Mouse (Mus musculus) layer of hippocampus, adult 2 months (tissue): Measurements from ENCODE around the gene Olfr1048. TPM values are rescaled to one million over a fixed set of nuclear protein-coding genes. Genes with fewer than 3 reads are reported as not detected.
"Not testable (repeated sequence)": the region's sequence is repeated elsewhere in the genome, so short reads cannot be mapped to it uniquely, and the experiment has no call there.

ENCODE experiments used
- DNase-seq, 2 experiments: peaks; one replicate each; pipeline ENCODE4 v3.0.0; 2022; ENCODE audit warnings: low spot score in 2 of 2
- H3K27ac ChIP-seq: fragments of 200-600 bp; 2 replicates; pipeline ENCODE4 v1.8.1; 2022
- H3K4me3 ChIP-seq: fragments of 200-600 bp; 2 replicates; pipeline ENCODE4 v1.8.1; 2022; ENCODE audit warnings: mild to moderate bottlenecking
- CTCF ChIP-seq: fragments of 200-600 bp; conservative IDR thresholded peaks from 2 replicates; pipeline ENCODE4 v1.8.1; 2022; ENCODE audit warnings: antibody characterized with exemption, mild to moderate bottlenecking, moderate library complexity
- long read RNA-seq, 2 experiments: library from polyadenylated mRNA; stranded (forward); transcript quantifications; one replicate each; pipeline ENCODE4 v2.0.0; 2021; ENCODE audit warnings: borderline mapping rate in 2 of 2
- total RNA-seq, 2 experiments: library from RNA; stranded (reverse); gene quantifications; 2 replicates each; pipeline ENCODE4 v1.2.3; 2021

Olfr1048 gene
- total RNA-seq: not detected
- long read RNA-seq, experiment 1: 0 reads
- long read RNA-seq, experiment 2: 0 reads

DNA sequence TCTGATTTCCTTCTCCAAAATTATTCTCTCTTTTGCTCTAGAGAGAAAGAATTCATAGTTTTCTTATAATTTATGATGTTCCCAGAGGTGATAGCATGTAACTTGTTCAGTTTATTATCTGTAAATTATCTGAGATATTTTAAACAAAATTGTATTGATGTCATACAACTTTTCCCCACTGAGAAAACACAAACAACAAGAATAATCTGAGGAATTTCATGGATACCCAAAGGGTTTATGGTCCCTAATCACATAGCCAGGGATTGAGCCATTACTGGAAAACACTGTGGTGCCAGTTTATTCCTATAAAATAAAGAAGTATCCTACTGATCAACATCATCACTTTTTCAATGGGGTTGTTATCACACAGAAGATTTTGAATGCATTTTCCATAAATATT is at the start of gene Olfr1048:
Gene Olfr1048, minus strand, starts transcription at position 101 of the 400 bp plus-strand sequence.
- Histone ChIP-seq H3K27ac (no peak within 1 kb of the TSS), H3K4me3 (no peak within 1 kb of the TSS)
- no peak for TF ChIP-seq CTCF
- no peak for DNase-seq

DNA sequence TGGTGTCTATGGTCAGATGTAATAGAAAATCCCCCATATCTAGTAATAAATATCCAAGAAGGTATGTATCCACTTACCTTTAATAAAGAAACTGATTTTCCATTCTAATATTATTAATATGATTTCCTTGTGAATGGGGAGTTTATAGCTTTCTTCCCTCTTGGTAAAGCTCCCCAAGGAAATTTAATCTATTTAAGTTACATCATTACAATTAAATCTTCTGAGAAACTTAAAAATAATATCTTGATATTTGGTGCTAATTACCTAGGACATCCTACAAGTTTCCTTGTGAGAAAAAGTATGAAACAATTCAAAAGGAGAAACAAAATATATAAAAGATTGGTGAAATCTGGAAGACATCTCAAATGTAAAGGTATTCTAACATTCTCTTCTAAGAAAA is 38.9 kb upstream of the Olfr1048 start, which contains the start of gene Olfr1051:
Gene Olfr1051, minus strand, starts transcription at position 101 of the 400 bp plus-strand sequence.
- DNase-seq, H3K27ac ChIP-seq, H3K4me3 ChIP-seq: not testable (repeated sequence)

DNA sequence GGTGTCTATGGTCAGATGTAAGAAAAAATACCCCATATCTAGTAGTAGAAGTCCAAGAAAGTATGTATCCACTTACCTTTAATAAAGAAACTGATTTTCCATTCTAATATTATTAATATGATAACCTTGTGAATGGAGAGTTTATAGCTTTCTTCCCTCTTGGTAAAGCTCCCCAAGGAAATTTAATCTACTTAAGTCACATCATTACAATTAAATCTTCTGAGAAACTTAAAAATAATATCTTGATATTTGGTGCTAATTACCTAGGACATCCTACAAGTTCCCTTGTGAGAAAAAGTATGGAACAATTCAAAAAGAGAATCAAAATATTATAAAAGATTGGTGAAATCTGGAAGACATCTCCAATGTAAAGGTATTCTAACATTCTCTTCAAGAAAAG is 18.1 kb upstream of the Olfr1048 start, which contains the start of gene Olfr1049:
Gene Olfr1049, minus strand, starts transcription at position 101 of the 400 bp plus-strand sequence.
- not testable (repeated sequence) for H3K4me3 ChIP-seq, DNase-seq, H3K27ac ChIP-seq

DNA sequence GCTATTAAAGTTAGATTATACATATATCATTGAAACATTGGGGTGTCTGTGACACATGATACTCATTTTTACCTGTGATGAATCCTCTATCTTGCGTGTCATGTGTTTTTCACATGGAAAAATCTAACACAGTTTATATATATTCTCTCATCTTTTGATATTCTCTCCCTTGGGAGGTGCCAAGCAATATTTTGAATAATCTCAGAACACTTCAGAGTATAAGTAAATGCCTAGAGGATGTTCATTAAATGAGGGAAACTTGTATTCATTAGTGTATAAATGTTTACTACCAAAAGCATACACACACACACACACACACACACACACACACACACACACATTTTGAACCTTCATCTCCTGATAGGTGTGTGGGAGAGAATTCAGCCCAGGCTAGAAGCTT is 8.8 kb downstream of the Olfr1048 start, which contains the start of gene Olfr1047:
Gene Olfr1047, minus strand, starts transcription at position 101 of the 400 bp plus-strand sequence.
- H3K4me3 ChIP-seq: no peak within 1 kb of the TSS
- DNase-seq: no peak
- TF ChIP-seq CTCF: no peak
- H3K27ac ChIP-seq: no peak within 1 kb of the TSS

DNA sequence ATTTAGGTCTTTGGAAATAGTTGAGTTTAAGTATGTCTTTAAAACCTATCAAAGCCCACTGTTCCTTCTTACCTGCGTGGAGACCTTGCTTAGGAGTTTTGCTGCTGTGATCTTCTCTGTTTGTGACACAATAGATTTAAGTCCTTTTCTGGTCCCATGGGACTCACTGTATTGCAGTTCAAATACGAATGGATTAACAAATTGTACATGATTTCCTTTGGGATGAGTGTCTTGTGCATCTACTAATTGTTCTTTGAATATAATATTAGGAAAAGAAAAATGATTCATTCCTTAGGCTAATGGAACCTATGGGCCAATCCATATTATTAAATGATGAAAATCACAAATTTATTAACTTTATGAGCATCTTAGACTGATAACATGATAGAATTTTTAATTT is 20.9 kb downstream of the Olfr1048 start, which contains the start of gene Olfr1046:
Gene Olfr1046, minus strand, starts transcription at position 101 of the 400 bp plus-strand sequence.
- no peak for DNase-seq

DNA sequence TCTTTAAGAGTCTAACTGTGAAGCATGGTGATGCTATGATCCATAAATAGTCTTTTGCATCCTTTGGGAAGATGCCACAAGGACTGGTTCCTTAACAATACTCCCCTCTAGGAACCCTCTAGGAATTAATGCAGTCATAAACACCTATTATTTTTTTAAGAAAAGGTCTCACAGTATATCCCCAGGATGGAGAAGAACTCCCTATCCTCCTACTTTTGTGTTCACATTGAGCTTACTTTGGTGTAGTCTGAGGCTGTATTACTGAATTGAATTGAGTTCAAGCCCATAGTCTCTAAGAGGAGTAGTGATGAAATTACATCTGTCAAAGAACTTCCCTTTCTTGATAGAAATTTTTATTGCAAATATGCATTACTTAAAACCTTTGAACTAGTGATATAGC is 37.2 kb downstream of the Olfr1048 start, which contains the start of gene Olfr1045:
Gene Olfr1045, minus strand, starts transcription at position 101 of the 400 bp plus-strand sequence.
- H3K27ac ChIP-seq: no peak within 1 kb of the TSS
- no peak for DNase-seq
- H3K4me3 ChIP-seq: no peak within 1 kb of the TSS
- TF ChIP-seq CTCF: no peak

More for the DNA sequence above, 20.9 kb downstream of the Olfr1048 start, which contains the start of gene Olfr1046:
- no peak within 1 kb of the TSS for H3K27ac ChIP-seq
- no peak within 1 kb of the TSS for H3K4me3 ChIP-seq
- no peak for TF ChIP-seq CTCF

DNA sequence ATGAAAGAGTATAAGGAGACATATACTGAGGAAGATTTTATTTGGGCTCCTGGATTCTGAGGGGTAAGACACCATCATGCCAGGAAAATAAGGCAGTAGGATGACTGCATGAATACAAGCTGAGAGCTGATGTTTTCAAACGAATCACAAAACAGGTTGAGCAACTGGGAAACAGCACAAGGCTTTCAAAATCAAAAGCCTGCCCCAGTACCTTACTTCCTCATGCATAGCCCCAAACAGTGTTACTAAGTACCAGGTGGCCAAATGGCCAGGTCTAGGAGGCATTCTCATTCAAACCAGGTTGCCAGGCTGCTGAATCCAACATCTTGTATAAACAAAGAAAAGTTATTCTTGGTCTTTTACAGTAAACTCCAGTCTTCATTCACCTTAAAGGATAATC is 44.2 kb downstream of the Olfr1048 start:
- no peak overlapping the region for H3K4me3 ChIP-seq
- TF ChIP-seq CTCF: no peak
- H3K27ac ChIP-seq: no peak overlapping the region
- DNase-seq: no peak

DNA sequence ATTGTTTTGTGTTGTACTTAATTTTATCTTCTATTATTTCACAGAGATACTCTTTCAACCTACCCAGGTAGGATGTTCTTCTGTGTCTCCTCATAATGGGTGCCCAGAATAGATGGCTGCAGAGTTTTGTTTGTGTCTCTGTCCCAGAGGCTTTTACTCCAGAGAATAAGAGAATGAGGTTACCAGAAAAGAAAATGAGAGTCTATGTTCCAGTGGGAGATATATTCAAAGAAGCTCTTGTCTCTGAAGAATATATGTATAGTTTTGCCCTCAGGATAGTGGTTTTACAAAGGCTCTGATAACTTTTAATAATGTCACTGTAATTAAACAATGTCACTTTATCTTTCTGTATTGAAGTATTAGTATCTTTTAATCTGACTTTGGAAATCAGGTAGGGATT is 54.5 kb downstream of the Olfr1048 start, which contains the start of gene Olfr52:
Gene Olfr52, minus strand, starts transcription at position 101 of the 400 bp plus-strand sequence.
- TF ChIP-seq CTCF: no peak
- DNase-seq: no peak
- Histone ChIP-seq H3K4me3 (no peak within 1 kb of the TSS), H3K27ac (no peak within 1 kb of the TSS)

Other genes starting within 250 kb of the Olfr1048 start
- gene Olfr1031, start 250.0 kb downstream of the Olfr1048 start, total RNA-seq: not detected
- not detected for gene Olfr1032, start 234.7 kb downstream of the Olfr1048 start, total RNA-seq
- gene Olfr1033, start 219.7 kb downstream of the Olfr1048 start, total RNA-seq: not detected
- not detected for gene Olfr1034, start 194.4 kb downstream of the Olfr1048 start, total RNA-seq
- not detected for gene Olfr1036, start 166.3 kb downstream of the Olfr1048 start, total RNA-seq
- gene Olfr1037, start 152.9 kb downstream of the Olfr1048 start, total RNA-seq: not detected
- gene Olfr1039, start 104.4 kb downstream of the Olfr1048 start, total RNA-seq: not detected
- not detected for gene Olfr1040, start 93.6 kb downstream of the Olfr1048 start, total RNA-seq
- gene Olfr1042, start 78.5 kb downstream of the Olfr1048 start, total RNA-seq: not detected
- not detected for gene Olfr1043, start 72.8 kb downstream of the Olfr1048 start, total RNA-seq
- not detected for gene Olfr1044, start 62.5 kb downstream of the Olfr1048 start, total RNA-seq
- gene Olfr52, start 54.6 kb downstream of the Olfr1048 start, total RNA-seq: not detected
- gene Olfr1045, start 37.3 kb downstream of the Olfr1048 start, total RNA-seq: not detected
- not detected for gene Olfr1046, start 21.0 kb downstream of the Olfr1048 start, total RNA-seq
- not detected for gene Olfr1047, start 8.9 kb downstream of the Olfr1048 start, total RNA-seq
- not detected for gene Olfr1049, start 18.0 kb upstream of the Olfr1048 start, total RNA-seq
- not detected for gene Olfr1051, start 38.8 kb upstream of the Olfr1048 start, total RNA-seq
- not detected for gene Olfr1052, start 52.2 kb upstream of the Olfr1048 start, total RNA-seq
- not detected for gene Olfr1053, start 75.0 kb upstream of the Olfr1048 start, total RNA-seq
- not detected for gene Olfr1054, start 95.1 kb upstream of the Olfr1048 start, total RNA-seq
- not detected for gene Olfr1055, start 110.0 kb upstream of the Olfr1048 start, total RNA-seq
- gene Olfr1056, start 122.2 kb upstream of the Olfr1048 start, total RNA-seq: not detected
- not detected for gene Olfr1057, start 138.1 kb upstream of the Olfr1048 start, total RNA-seq
- not detected for gene Olfr1058, start 148.3 kb upstream of the Olfr1048 start, total RNA-seq
- not detected for gene Olfr1061, start 173.8 kb upstream of the Olfr1048 start, total RNA-seq
- not detected for gene Olfr1062, start 186.5 kb upstream of the Olfr1048 start, total RNA-seq
- not detected for gene Olfr1065, start 210.3 kb upstream of the Olfr1048 start, total RNA-seq
- not detected for gene Olfr1066, start 216.0 kb upstream of the Olfr1048 start, total RNA-seq
- gene Olfr228, start 247.1 kb upstream of the Olfr1048 start, total RNA-seq: not detected